Mouse (Mus musculus): ENCODE measurements around the gene Eif4a1. TPM values are rescaled to one million over a fixed set of nuclear protein-coding genes. Genes with fewer than 3 reads are reported as not detected.
A peak's percentile ranks its signal among the peaks of the same experiment; 100 is the strongest.
"Not testable (repeated sequence)": the region's sequence is repeated elsewhere in the genome, so short reads cannot be mapped to it uniquely, and the experiment has no call there.

Eif4a1 gene
- total RNA-seq, 2 experiments from 2014 or later = 69.6 to 97.7 TPM

DNA sequence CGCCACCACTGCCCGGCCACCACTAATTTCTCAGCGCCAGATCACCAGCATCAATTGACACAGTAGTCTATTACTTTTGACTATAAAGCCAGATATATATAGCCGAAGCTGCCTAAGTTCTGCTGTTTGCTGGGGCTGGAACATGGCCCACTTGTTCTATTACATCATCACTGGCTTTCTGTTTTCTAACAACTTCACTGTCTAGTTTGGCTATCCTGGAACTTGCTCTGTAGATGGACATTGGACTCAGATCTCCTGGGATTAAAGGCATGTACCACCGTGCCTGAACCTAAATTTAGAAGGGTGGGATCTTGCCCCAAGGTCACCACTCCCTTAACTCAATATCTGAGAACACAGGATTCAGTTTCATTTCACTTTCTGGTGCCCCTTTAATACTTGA, 26.4 kb downstream of the Eif4a1 start:
- DNase-seq (ENCODE audit: low spot score) = no peak

DNA sequence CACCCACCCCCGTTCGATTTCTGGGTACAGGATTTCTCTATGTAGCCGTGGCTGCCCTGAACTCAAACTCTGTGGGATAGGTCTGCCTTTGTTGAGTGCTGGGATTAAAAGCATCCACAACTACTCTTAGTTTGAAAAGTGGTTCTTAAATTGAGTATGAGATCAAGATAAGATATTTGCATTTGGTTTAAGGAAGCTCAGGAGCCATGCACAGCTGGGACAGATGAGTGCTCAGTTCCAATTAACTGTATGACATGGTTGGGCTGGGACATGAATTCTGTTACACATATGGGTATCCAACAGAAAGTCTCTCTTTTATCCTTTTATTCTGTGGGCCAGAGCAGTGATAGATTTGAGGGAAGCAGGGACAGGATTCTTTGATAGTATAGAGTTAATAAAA, 36.8 kb downstream of the Eif4a1 start:
- DNase-seq (ENCODE audit: low spot score) = no peak

DNA sequence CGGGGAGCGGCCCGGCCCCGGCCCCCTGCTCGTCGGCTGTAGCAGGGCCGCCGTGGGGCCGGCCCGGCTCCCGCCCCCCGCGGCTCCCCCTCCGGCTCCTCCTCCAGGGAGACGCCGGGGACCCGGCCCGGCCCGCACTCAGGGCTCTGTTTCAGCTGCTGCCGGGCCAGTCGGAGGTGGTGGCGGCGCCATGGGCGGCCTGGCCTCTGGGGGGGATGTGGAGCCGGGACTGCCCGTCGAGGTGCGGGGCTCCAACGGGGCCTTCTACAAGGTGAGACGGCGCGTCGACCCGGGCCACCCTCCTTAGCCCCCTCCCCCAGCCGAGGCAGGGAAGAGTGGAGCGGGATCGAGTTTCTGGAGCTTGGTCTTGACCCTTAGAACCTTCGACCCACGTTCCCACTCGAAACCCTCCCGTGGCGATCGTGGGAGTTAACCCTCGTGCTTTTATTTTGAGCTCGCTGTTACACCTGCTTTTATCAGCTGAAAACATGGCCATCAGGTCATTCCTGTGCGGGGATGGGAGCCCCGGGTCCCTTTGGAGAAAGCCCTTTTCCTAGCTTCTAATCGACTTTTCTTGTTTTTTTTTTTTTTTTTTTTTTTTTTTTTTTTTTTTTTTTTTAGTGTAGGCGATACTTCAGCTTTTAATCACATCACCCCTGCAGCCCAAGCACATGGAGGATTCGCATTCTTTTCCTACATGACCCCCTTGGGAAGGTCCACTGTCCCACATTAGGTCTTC, 38.9 kb downstream of the Eif4a1 start:
- peak; percentile 41 for DNase-seq (ENCODE audit: low spot score)

DNA sequence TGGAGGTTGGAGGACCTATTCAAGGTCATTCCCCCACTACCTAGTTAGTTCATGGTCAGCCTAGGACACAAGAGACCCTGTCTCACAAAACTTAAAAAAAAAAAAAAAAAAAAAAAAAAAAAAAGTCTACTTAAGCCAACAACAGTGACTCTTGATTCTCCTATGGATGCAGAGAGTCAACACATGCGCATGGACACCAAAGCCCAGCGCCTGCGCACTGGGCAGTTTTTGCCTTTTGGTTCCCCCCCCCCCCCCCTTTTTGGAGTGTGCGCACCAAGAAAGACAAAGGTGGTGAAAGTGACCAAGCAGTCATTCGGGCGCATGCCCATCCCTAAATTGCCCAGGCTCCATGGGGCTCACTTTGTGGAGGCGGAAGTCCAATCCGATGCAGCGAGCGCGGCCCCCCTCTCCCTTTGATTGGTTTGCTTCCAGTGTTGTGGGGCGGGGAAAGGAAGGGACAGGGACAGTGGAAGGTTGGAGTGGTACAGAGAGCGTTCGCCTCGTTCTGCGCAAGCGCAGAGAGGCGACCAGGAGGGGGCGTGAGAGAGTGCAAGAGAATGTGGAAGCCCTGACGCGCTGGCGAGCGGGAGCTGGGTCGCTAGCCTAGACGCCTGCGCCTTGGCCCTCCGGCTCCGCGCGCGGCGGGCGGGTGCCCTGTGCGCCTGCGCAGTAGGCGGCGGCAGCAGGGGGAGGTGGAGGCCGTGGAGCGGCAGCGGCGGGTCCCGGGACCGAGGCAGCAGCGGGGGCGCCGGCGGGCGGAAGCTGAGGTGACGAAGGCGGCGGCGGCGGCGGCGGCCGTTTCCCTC, 39.7 kb downstream of the Eif4a1 start, which contains the start of gene Fxr2:
TSS of gene Fxr2 (plus strand) at position 707 of the 806 bp plus-strand sequence.
- peak; percentile 100 for DNase-seq (ENCODE audit: low spot score)

DNA sequence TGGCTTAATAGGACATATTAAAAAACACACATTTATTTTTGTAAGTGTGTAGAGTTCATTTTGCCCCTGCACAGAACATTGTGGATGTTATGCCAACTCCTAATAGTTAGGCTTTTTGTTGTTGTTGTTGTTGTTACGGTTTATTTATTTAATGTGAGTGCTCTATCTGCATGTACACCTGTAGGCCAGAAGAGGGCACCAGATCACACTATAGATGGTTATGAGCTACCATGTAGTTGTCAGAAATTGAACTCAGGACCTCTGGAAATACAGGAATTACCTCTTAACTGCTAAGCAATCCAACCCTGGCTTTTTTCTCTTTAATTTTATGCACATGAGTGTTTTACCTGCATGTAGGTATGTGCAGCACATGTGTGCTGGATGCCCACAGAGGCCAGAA, 42.4 kb downstream of the Eif4a1 start:
- DNase-seq (ENCODE audit: low spot score) = no peak

DNA sequence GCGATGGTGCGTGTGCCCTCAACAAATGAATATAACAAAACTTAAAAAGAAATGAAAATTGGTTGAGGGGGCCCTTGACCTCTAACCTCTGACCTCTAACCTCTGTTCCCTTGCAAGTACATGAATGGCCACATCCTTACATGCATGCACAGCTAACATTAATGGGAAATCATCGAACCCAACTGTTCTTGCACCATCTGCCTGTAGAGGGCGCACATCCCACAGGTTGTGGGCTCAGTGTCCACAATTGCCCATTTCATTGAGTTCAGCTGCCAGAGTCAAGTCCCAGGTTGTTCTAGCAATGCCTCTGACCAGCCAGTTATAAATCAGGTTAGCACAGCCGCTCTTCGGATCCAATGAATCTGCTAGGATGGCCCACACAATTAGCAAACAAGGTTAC, 43.9 kb downstream of the Eif4a1 start:
- peak; percentile 68 for DNase-seq (ENCODE audit: low spot score)

DNA sequence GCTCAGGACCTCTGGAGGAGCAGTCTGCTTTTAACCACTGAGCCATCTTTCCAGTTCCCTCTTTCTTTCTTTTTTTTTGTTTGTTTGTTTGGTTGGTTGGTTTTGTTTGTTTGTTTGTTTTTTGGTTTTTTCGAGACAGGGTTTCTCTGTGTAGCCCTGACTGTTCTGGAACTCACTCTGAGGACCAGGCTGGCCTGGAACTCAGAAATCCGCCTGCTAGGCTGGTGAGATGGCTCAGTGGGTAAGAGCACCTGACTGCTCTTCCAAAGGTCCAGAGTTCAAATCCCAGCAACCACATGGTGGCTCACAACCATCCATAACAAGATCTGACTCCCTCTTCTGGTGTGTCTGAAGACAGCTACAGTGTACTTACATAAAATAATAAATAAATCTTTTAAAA, 47.9 kb downstream of the Eif4a1 start:
- DNase-seq (ENCODE audit: low spot score) = not testable (repeated sequence)

DNA sequence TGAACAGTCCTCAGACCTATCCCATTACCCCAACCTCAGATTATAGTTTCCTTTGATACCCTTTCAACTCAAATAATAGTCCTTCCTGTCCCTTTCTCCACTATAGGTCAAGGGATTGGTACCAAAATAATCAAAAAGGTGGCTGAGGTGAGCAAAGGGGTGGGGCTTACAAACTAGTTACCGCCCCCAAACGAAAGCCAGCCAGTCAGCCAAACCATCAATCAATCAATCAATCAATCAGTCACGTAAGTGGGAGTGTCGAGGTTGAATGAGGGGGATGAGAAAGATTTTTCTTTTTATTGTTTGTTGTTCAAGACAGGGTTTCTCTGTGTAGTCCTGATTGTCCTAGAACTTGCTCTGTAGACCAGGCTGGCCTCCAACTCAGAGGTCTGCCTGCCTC, 49.2 kb downstream of the Eif4a1 start:
- no peak for DNase-seq (ENCODE audit: low spot score)

DNA sequence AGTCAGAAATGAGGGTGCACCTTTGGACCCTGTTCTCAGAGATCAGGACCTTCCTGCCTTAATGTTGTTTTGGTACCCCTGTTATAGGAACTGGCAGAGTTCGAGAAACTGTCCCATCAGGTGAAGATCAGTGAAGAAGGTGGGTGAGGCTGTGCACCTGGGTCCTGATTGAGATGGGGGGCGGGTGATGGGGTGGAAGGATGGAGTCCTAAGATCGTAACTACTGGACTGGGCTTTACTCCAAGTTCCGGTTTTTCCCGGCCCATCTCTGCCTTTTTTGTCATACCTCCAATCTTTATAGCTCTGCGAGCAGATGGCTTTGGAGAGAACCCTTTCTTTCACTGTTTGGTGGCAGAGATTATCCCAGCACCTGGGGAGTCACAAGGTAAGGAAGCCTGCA, 49.8 kb downstream of the Eif4a1 start:
- DNase-seq (ENCODE audit: low spot score) = no peak

DNA sequence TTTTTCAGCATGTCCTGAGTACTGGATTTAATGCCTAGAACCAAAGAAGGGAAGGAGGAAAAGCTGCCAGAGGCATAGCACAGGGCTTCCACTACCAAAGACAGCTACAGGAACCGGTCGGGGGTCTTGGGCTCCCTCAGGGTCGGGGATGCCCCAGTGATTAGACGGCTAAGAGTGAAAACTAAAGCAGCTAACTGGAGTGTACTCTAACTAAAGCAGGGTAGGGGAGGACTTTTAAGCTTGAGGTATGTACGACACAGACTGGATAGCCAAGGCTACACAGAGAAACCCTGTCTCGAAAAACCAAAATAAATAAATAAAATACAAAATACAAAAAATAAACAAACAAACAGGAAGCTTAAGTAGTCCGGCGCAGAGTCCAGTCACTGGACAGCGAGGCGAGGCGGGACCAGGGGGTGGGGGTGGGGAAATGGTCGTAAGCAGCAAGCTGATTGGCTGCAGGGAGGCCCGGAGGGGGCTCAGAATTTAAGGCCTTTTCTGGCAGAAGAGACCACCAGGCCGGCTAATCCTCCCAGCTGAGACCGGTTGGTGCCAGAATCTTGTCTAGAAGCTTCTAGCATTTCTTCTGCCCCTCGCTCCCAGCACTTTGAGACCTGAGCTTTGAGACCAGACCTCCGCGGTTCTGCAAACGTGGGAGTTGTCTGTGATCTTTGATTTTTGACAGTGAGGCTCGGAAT, 50.5 kb downstream of the Eif4a1 start, which contains the start of gene Sat2:
TSS of gene Sat2 (plus strand) at position 454 of the 698 bp plus-strand sequence.
- peak; percentile 45 for DNase-seq (ENCODE audit: low spot score)

DNA sequence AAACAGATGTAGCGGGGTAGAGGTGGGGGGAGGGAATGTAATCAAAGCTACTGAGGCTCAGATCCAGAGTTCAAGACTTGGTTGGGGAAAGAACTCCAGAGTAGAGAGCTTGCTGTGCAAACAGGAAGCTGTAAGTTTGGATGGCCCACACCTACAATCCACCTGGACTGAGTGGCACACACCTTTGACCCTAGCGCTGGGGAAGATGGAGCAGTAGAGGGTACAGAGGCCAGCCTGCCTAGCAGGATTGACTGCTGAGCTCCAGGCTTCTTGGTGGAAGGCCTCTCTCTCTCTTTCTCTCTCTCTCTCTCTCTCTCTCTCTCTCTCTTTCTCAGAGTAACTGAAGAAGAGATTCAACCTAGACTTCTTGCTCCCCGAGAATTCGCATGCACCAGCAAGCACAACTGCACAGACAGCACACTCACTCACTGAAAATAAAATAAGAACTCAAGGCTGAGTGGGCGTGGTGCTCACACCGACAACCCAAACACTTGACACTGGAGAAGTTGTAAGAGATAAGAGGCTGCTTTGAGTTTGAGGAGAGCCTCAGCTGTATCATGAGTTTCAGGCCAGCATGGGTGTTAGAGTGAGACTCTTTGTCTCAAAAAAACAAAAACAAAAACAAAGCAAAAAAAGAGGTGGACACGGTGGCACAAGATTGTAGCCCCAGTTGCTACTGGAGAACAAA, 51.7 kb downstream of the Eif4a1 start:
- no peak for DNase-seq (ENCODE audit: low spot score)

DNA sequence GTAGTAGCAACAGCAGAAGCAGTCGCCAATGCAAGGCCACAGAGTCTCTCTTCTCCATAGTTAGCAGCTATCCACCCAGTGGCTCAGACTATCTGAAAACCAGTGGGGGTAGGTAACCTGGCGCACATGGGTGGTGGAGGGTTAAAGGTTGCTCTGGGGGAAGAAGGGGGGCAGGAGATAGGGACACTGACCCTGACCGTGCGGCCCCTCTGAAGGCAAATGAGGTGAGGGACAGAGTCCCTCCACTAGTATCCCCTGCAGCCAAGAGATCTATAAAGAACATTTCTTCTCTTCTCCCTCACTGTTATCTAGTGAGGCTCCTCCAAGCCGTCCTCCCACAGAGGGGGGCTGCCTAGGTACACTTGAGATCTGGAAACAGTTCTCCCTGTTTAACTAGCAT, 54.4 kb downstream of the Eif4a1 start, which contains the start of gene Shbg:
TSS of gene Shbg (minus strand) at position 101 of the 400 bp plus-strand sequence.
- DNase-seq (ENCODE audit: low spot score) = no peak

Small RNAs within 50 kb of the gene (microRNA-seq; reads per million reads assigned to microRNA genes)
- gene Mir1934 = 16.4 reads per million, percentile 33 among the genes with 10 or more reads in this experiment
- not detected for gene Mir467f

Other genes with a start within 250 kb of the Eif4a1 start
- under 1 TPM; 0.14 to 0.83 TPM for gene Dnah2, start 123.3 kb downstream of the Eif4a1 start, total RNA-seq (2021)
- gene Efnb3, start 112.2 kb downstream of the Eif4a1 start, total RNA-seq (2021) = under 1 TPM; 0.37 to 0.74 TPM
- 1 to 10 TPM; 3.2 to 3.3 TPM for gene Wrap53, start 92.2 kb downstream of the Eif4a1 start, total RNA-seq (2021)
- gene Trp53, start 92.1 kb downstream of the Eif4a1 start, total RNA-seq (2021) = 10 to 100 TPM; 12.9 to 15.3 TPM
- gene Atp1b2, start 66.5 kb downstream of the Eif4a1 start, total RNA-seq (2021) = 100 to 1,000 TPM; 347 to 393 TPM
- gene Shbg, start 54.5 kb downstream of the Eif4a1 start, total RNA-seq (2021) = not detected
- gene Sat2, start 50.4 kb downstream of the Eif4a1 start, total RNA-seq (2021) = 1 to 10 TPM; 2.5 to 2.6 TPM
- 100 to 1,000 TPM; 101 to 106 TPM for gene Fxr2, start 39.4 kb downstream of the Eif4a1 start, total RNA-seq (2021)
- gene Sox15, start 17.1 kb downstream of the Eif4a1 start, total RNA-seq (2021) = not detected
- gene Mpdu1, start 9.8 kb downstream of the Eif4a1 start, total RNA-seq (2021) = 1 to 10 TPM; 7.5 to 9.5 TPM
- 1 to 10 TPM; 1.2 to 4.0 TPM for gene Cd68, start 6.3 kb downstream of the Eif4a1 start, total RNA-seq (2021)
- 10 to 100 TPM; 21.9 to 25.4 TPM for gene Senp3, start 9.7 kb upstream of the Eif4a1 start, total RNA-seq (2021)
- under 1 TPM; 0.62 to 0.64 TPM for gene Tnfsf13, start 13.4 kb upstream of the Eif4a1 start, total RNA-seq (2021)
- gene Tnfsf12, start 23.4 kb upstream of the Eif4a1 start, total RNA-seq (2021) = 10 to 100 TPM in 1 of 2 experiments, 1 to 10 TPM in 1; 7.4 to 10.4 TPM
- 1 to 10 TPM; 1.1 to 1.3 TPM for gene Tnfsfm13, start 23.7 kb upstream of the Eif4a1 start, total RNA-seq (2021)
- gene Polr2a, start 86.2 kb upstream of the Eif4a1 start, total RNA-seq (2021) = 10 to 100 TPM; 33.0 to 33.9 TPM
- gene Slc35g3, start 89.5 kb upstream of the Eif4a1 start, total RNA-seq (2021) = not detected
- 10 to 100 TPM; 37.1 to 37.5 TPM for gene Zbtb4, start 93.5 kb upstream of the Eif4a1 start, total RNA-seq (2021)
- gene Chrnb1, start 123.5 kb upstream of the Eif4a1 start, total RNA-seq (2021) = 10 to 100 TPM; 30.6 to 31.2 TPM
- gene Fgf11, start 129.4 kb upstream of the Eif4a1 start, total RNA-seq (2021) = 1 to 10 TPM; 3.5 to 4.0 TPM
- under 1 TPM; 0.14 to 0.18 TPM for gene Tmem102, start 133.2 kb upstream of the Eif4a1 start, total RNA-seq (2021)
- not detected for gene Gm39566, start 142.9 kb upstream of the Eif4a1 start, total RNA-seq (2021)
- not detected for gene Spem2, start 146.0 kb upstream of the Eif4a1 start, total RNA-seq (2021)
- gene Spem1, start 149.8 kb upstream of the Eif4a1 start, total RNA-seq (2021) = not detected
- gene Nlgn2, start 165.4 kb upstream of the Eif4a1 start, total RNA-seq (2021) = 1 to 10 TPM; 1.9 to 2.9 TPM
- gene Tmem256, start 166.1 kb upstream of the Eif4a1 start, total RNA-seq (2021) = 100 to 1,000 TPM; 141 to 164 TPM
- gene Plscr3, start 174.0 kb upstream of the Eif4a1 start, total RNA-seq (2021) = 10 to 100 TPM; 10.1 to 12.7 TPM
- under 1 TPM in 1 of 2 experiments, not detected in 1; 0.07 TPM for gene Tnk1, start 186.3 kb upstream of the Eif4a1 start, total RNA-seq (2021)
- not detected for gene Tmem95, start 205.6 kb upstream of the Eif4a1 start, total RNA-seq (2021)
- gene Kctd11, start 209.0 kb upstream of the Eif4a1 start, total RNA-seq (2021) = 1 to 10 TPM; 1.3 to 1.5 TPM
- under 1 TPM; 0.21 to 0.30 TPM for gene Acap1, start 223.1 kb upstream of the Eif4a1 start, total RNA-seq (2021)
- under 1 TPM; 0.24 to 0.25 TPM for gene 2810408A11Rik, start 228.6 kb upstream of the Eif4a1 start, total RNA-seq (2021)
- 10 to 100 TPM; 25.9 to 27.4 TPM for gene Neurl4, start 228.6 kb upstream of the Eif4a1 start, total RNA-seq (2021)
- gene Gps2, start 241.5 kb upstream of the Eif4a1 start, total RNA-seq (2021) = 10 to 100 TPM; 50.8 to 55.8 TPM
- gene Eif5a, start 249.5 kb upstream of the Eif4a1 start, total RNA-seq (2021) = 100 to 1,000 TPM; 408 to 425 TPM